Mouse (Mus musculus) CH12.LX (cell line): Measurements from ENCODE around the gene Hap1. TPM values are rescaled to one million over a fixed set of nuclear protein-coding genes. Genes with fewer than 3 reads are reported as not detected.
"Not testable (repeated sequence)": the region's sequence is repeated elsewhere in the genome, so short reads cannot be mapped to it uniquely, and the experiment has no call there.

Source experiments
- DNase-seq: peaks from one replicate; pipeline ENCODE4 v3.0.0-alpha.2; 2013; ENCODE audit errors: extremely low read depth
- H3K27ac ChIP-seq: 2 replicates; pipeline ENCODE4 v1.5.1; 2012; ENCODE audit warnings: low read depth, mild to moderate bottlenecking, control low read depth, moderate library complexity; ENCODE audit not compliant: insufficient read depth
- H3K27me3 ChIP-seq: replicated peaks from 2 replicates; pipeline ENCODE3; 2012; ENCODE audit warnings: inconsistent platforms
- H3K36me3 ChIP-seq, 2 experiments: replicated peaks in 1 of 2; 2 replicates each; pipeline versions ENCODE3 to v1.6.1; 2012; ENCODE audit warnings: inconsistent platforms in 1 of 2, low read length in 1 of 2, mild to moderate bottlenecking in 1 of 2, mixed read lengths in 1 of 2, moderate library complexity in 1 of 2; ENCODE audit not compliant: control insufficient read depth in 1 of 2, insufficient read depth in 1 of 2
- H3K4me1 ChIP-seq, 2 experiments: 2 replicates each; pipeline ENCODE4 v1.6.1; 2012; ENCODE audit warnings: inconsistent platforms in 1 of 2, moderate library complexity in 1 of 2; ENCODE audit not compliant: insufficient read depth in 2 of 2, control insufficient read depth in 1 of 2
- H3K4me2 ChIP-seq: 2 replicates; pipeline ENCODE4 v1.6.1; 2012; ENCODE audit warnings: low read depth, mild to moderate bottlenecking, control low read depth; ENCODE audit not compliant: poor library complexity, insufficient read depth, severe bottlenecking
- H3K4me3 ChIP-seq, 3 experiments: fragments of 150-350 bp in 1 of 3; sonication (generic) in 1 of 3; replicated peaks in 1 of 3; 2 replicates each; pipeline versions ENCODE3 to v1.5.1; 2011 to 2012; ENCODE audit warnings: low read depth in 2 of 3, low read length in 2 of 3, mild to moderate bottlenecking in 2 of 3, moderate library complexity in 2 of 3, control low read depth in 1 of 3, improper control_type of control experiment in 1 of 3, inconsistent platforms in 1 of 3, mixed read lengths in 1 of 3; ENCODE audit not compliant: poor library complexity in 1 of 3
- H3K79me2 ChIP-seq: replicated peaks from 2 replicates; pipeline ENCODE4 v1.6.1; 2012; ENCODE audit warnings: mild to moderate bottlenecking, moderate library complexity; ENCODE audit not compliant: control insufficient read depth, poor library complexity, insufficient read depth, severe bottlenecking; ENCODE audit errors: extremely low read depth
- H3K9ac ChIP-seq: 2 replicates; pipeline ENCODE4 v1.6.1; 2012; ENCODE audit warnings: low read depth, mild to moderate bottlenecking, control low read depth, moderate library complexity; ENCODE audit not compliant: insufficient read depth
- H3K9me3 ChIP-seq: replicated peaks from 2 replicates; pipeline ENCODE3; 2012; ENCODE audit warnings: low read length, inconsistent platforms, mixed read lengths
- CTCF ChIP-seq, 2 experiments: IDR thresholded peaks in 1 of 2; conservative IDR thresholded peaks in 1 of 2; 2 replicates each; pipeline ENCODE4 v1.5.1; 2011 to 2012; ENCODE audit warnings: low read depth in 2 of 2, low read length in 2 of 2, improper control_type of control experiment in 1 of 2, inconsistent platforms in 1 of 2, mild to moderate bottlenecking in 1 of 2, moderate library complexity in 1 of 2
- ELF1 ChIP-seq: IDR thresholded peaks from 2 replicates; pipeline ENCODE4 v1.6.1; 2014; ENCODE audit warnings: low read depth, mild to moderate bottlenecking, inconsistent platforms, low read length, improper control_type of control experiment
- ETS1 ChIP-seq: conservative IDR thresholded peaks from 2 replicates; pipeline ENCODE4 v1.6.1; 2012; ENCODE audit warnings: low read depth, mild to moderate bottlenecking, inconsistent platforms, low read length, improper control_type of control experiment, moderate library complexity
- HCFC1 ChIP-seq: IDR thresholded peaks from 2 replicates; pipeline ENCODE4 v1.6.1; 2012; ENCODE audit warnings: low read depth, mild to moderate bottlenecking, inconsistent platforms, low read length, improper control_type of control experiment
- JUN ChIP-seq: IDR thresholded peaks from 2 replicates; pipeline ENCODE4 v1.6.1; 2011; ENCODE audit warnings: low read depth, mild to moderate bottlenecking, low read length, improper control_type of control experiment, moderate library complexity; ENCODE audit not compliant: insufficient read depth
- JUND ChIP-seq: conservative IDR thresholded peaks from 2 replicates; pipeline ENCODE4 v1.6.1; 2011; ENCODE audit warnings: low read depth, low read length, improper control_type of control experiment
- MAZ ChIP-seq: IDR thresholded peaks from 2 replicates; pipeline ENCODE4 v1.6.1; 2012; ENCODE audit warnings: low read depth, mild to moderate bottlenecking, inconsistent platforms, low read length, improper control_type of control experiment, moderate library complexity
- MXI1 ChIP-seq: IDR thresholded peaks from 2 replicates; pipeline ENCODE4 v1.6.1; 2011; ENCODE audit warnings: mild to moderate bottlenecking, low read depth, low read length, improper control_type of control experiment
- NRF1 ChIP-seq: IDR thresholded peaks from 2 replicates; pipeline ENCODE4 v1.6.1; 2014; ENCODE audit warnings: low read depth, mild to moderate bottlenecking, inconsistent platforms, low read length, improper control_type of control experiment, moderate library complexity
- PAX5 ChIP-seq: IDR thresholded peaks from 2 replicates; pipeline ENCODE4 v1.6.1; 2012; ENCODE audit warnings: low read length, inconsistent platforms, mixed read lengths
- POLR2AphosphoS2 ChIP-seq: IDR thresholded peaks from 2 replicates; pipeline ENCODE4 v1.6.1; 2011; ENCODE audit warnings: low read depth, low read length, improper control_type of control experiment
- RCOR1 ChIP-seq: conservative IDR thresholded peaks from 2 replicates; pipeline ENCODE4 v1.6.1; 2012; ENCODE audit warnings: low read depth, mild to moderate bottlenecking, inconsistent platforms, low read length, improper control_type of control experiment
- TCF12 ChIP-seq: IDR thresholded peaks from 2 replicates; pipeline ENCODE4 v1.6.1; 2014; ENCODE audit warnings: low read depth, mild to moderate bottlenecking, inconsistent platforms, low read length, improper control_type of control experiment
- UBTF ChIP-seq: IDR thresholded peaks from 2 replicates; pipeline ENCODE4 v1.6.1; 2012; ENCODE audit warnings: low read depth, mild to moderate bottlenecking, inconsistent platforms, low read length, improper control_type of control experiment, moderate library complexity
- USF2 ChIP-seq: conservative IDR thresholded peaks from 2 replicates; pipeline ENCODE4 v1.6.1; 2011; ENCODE audit warnings: low read depth, low read length, improper control_type of control experiment
- ZMIZ1 ChIP-seq: IDR thresholded peaks from 2 replicates; pipeline ENCODE4 v1.6.1; 2012; ENCODE audit warnings: low read depth, mild to moderate bottlenecking, inconsistent platforms, low read length, improper control_type of control experiment
- ZNF384 ChIP-seq: IDR thresholded peaks from 2 replicates; pipeline ENCODE4 v1.6.1; 2012; ENCODE audit warnings: low read depth, low read length, improper control_type of control experiment, inconsistent platforms
- dilution Hi-C: fragments of 300-500 bp; cut with MboI; formaldehyde crosslinking; loops from 2 replicates; pipeline ENCODE4 v1.14.3; 2020; ENCODE audit warnings: low sequenced_read_pairs; ENCODE audit not compliant: extremely low pct_unique_long_range_greater_than_20kb, extremely low pct_ligation_motif_present
- in situ Hi-C: fragments of 300-500 bp; cut with MboI; formaldehyde crosslinking; loops from 3 replicates; pipeline ENCODE4 v1.14.3; 2019; ENCODE audit warnings: low sequenced_read_pairs, low pct_ligation_motif_present, low pct_unique_long_range_greater_than_20kb, mixed read lengths
- polyA plus RNA-seq: library from polyadenylated mRNA; unstranded; fragments of >175 nt; gene quantifications from 2 replicates; pipeline ENCODE4 v1.2.1, GENCODE M21; 2012; ENCODE audit warnings: low read depth; ENCODE audit not compliant: insufficient read length
- total RNA-seq, 2 experiments: library from RNA; depleted of rRNA; stranded (reverse); fragments of 300-350 nt in 1 of 2; fragments of >200 nt in 1 of 2; gene quantifications; 2 replicates each; pipeline ENCODE4 v1.2.3; 2012 to 2014

Gene Hap1
- total and polyA plus RNA-seq, 3 experiments: 0.34 TPM; not detected in 2

DNA sequence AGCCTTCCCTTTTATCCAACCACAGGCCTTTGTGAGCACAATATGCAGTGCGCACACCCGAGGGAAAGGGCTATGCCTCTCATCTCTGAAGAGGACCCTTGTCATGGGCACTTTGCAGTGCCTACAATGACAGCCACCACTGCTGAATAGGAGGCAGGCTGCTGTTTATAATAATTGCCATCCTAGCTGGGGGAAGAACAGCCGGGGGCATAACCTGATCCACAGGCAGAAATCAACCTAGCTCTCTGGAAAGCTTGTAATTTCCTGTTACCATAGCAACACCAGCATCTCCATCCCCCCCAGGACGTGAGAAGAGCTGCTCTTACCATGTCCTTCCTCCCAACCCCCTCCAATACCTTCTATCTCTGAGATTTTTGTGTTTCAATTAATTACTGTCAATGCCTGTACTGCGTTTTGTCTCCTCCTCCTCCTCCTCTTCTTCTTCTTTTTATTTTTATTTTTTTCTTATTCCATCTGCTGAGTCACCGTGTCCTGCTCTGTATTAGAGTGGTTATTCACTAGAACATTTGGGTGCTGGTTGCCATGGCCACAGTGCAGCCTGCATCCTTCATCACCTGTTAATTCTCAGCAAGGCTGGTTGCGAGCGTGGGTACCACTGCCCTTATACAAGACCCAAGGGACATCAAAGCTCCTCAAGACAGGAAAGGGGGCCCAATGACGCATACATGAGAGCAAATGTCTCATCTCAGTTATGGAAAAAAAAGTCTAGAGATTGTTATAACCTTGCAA is 23.0 kb downstream of the Hap1 start:
- no peaks in the 10 kb centered on the region for H3K36me3 ChIP-seq
- in situ Hi-C loops: no loop called here
- no peaks in the 10 kb centered on the region for H3K9me3 ChIP-seq
- DNase-seq: no peak
- H3K27me3 ChIP-seq: peaks cover 55% of the 10 kb centered on the region
- no peak overlapping the region for H3K4me2 ChIP-seq
- peaks cover 4% of the 10 kb centered on the region in 2 experiments; a peak in 2 of 4 replicates for H3K4me1 ChIP-seq
- no peak overlapping the region for H3K4me3 ChIP-seq
- H3K79me2 ChIP-seq: no peaks in the 10 kb centered on the region
- dilution Hi-C loops: no loop called here
- TF ChIP-seq UBTF: no peak
- TF ChIP-seq HCFC1: no peak
- TF ChIP-seq POLR2AphosphoS2: no peak
- no peak for TF ChIP-seq JUN
- TF ChIP-seq RCOR1: no peak
- TF ChIP-seq NRF1: no peak
- no peak for TF ChIP-seq PAX5
- no peak for TF ChIP-seq JUND
- TF ChIP-seq ZMIZ1: no peak
- TF ChIP-seq ETS1: no peak
- no peak for TF ChIP-seq ELF1
- no peak for TF ChIP-seq MXI1
- TF ChIP-seq CTCF (conservative IDR thresholded peaks at IDR 0.05 in 1 of 2, IDR thresholded peaks at IDR 0.05 in 1 of 2; ENCODE audit: low read depth in 2 of 2, low read length in 2 of 2): no peak
- TF ChIP-seq MAZ: no peak
- TF ChIP-seq TCF12: no peak
- no peak for TF ChIP-seq USF2
- no peak overlapping the region for H3K27ac ChIP-seq
- no peak overlapping the region for H3K9ac ChIP-seq

DNA sequence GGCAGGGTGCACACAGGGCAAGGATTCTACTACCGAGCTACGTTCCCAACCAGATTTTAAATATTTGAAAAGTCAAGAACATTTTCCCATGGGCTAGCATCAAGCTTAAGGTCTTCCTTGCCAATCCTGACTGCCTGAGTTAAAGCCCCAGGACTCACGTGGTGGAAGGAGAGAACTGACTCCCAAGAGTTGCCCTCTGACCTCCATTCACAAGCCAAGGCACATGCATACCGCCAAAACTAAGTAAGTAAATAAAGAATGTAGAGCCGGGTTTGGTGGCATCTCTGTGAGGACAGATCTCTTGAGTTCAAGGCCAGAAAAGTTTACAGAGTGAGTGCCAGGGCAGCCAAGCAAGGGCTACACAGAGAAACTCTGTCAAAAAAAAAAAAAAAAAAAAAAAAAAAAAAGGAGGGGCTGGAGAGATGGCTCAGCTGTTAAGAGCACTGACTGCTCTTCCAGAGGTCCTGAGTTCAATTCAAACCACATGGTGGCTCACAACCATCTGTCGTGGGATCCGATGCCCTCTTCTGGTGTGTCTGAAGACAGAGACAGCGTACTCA is 25.0 kb downstream of the Hap1 start:
- peaks cover 41% of the 10 kb centered on the region for H3K27me3 ChIP-seq
- in situ Hi-C loops, H3K4me1 ChIP-seq, DNase-seq, H3K9ac ChIP-seq, H3K4me3 ChIP-seq, H3K27ac ChIP-seq, H3K36me3 ChIP-seq, H3K4me2 ChIP-seq, dilution Hi-C loops, H3K9me3 ChIP-seq, H3K79me2 ChIP-seq: not testable (repeated sequence)
- TF ChIP-seq ZNF384: peak; percentile 50
